Mouse (Mus musculus) thymus, adult 2 months (tissue): ENCODE data around the gene Pa2g4. TPM values are rescaled to one million over a fixed set of nuclear protein-coding genes. Genes with fewer than 3 reads are reported as not detected.
"Not testable (repeated sequence)": the region's sequence is repeated elsewhere in the genome, so short reads cannot be mapped to it uniquely, and the experiment has no call there.

Experiments used
- DNase-seq: peaks from one replicate; pipeline ENCODE4 v3.0.0; 2021
- H3K27ac ChIP-seq: fragments of 200-500 bp; 2 replicates; pipeline ENCODE4 v1.5.1; 2012; ENCODE audit warnings: low read length, control low read depth; ENCODE audit not compliant: control insufficient read depth, insufficient read depth
- H3K27me3 ChIP-seq: fragments of 200-500 bp; 2 replicates; pipeline ENCODE4 v1.6.1; 2012; ENCODE audit warnings: mild to moderate bottlenecking, low read length, moderate library complexity, mixed read lengths; ENCODE audit not compliant: control insufficient read depth, insufficient read depth
- H3K36me3 ChIP-seq: fragments of 200-500 bp; 2 replicates; pipeline ENCODE4 v1.6.1; 2012; ENCODE audit warnings: mild to moderate bottlenecking, low read length, moderate library complexity; ENCODE audit not compliant: control insufficient read depth, insufficient read depth
- H3K4me1 ChIP-seq: fragments of 200-500 bp; replicated peaks from 2 replicates; pipeline ENCODE4 v1.6.1; 2012; ENCODE audit warnings: low read length; ENCODE audit not compliant: control insufficient read depth, insufficient read depth
- H3K4me3 ChIP-seq: fragments of 200-500 bp; 2 replicates; pipeline ENCODE4 v1.5.1; 2012; ENCODE audit warnings: mild to moderate bottlenecking, low read length, control low read depth, moderate library complexity; ENCODE audit not compliant: control insufficient read depth, insufficient read depth
- CTCF ChIP-seq: fragments of 200-500 bp; IDR thresholded peaks from 2 replicates; pipeline ENCODE4 v1.5.1; 2012; ENCODE audit warnings: mild to moderate bottlenecking, control low read depth, low read length, moderate library complexity, borderline replicate concordance; ENCODE audit not compliant: control insufficient read depth, poor library complexity, insufficient read depth; ENCODE audit errors: extremely low read depth
- POLR2A ChIP-seq: fragments of 200-500 bp; IDR thresholded peaks from 2 replicates; pipeline ENCODE4 v1.6.1; 2012; ENCODE audit warnings: mild to moderate bottlenecking, low read length, control low read depth, moderate library complexity; ENCODE audit not compliant: control insufficient read depth, poor library complexity, insufficient read depth; ENCODE audit errors: extremely low read depth
- WGBS: fragments of 180-500 bp; shearing (Covaris S2); methylation state at CpG from one replicate; pipeline ENCODE4 v1.1.7; 2018; 5-methylcytosine and 5-hydroxymethylcytosine counted together
- polyA plus RNA-seq: library from polyadenylated mRNA; depleted of rRNA; stranded (reverse); fragments of >200 nt; gene quantifications from 2 replicates; pipeline ENCODE4 v1.2.3, GENCODE M21; 2012

Gene Pa2g4
- polyA plus RNA-seq, 1 experiment: 46.8 TPM

GRCm38 (mm10) chr10:128565206-128565787 is 490 bp downstream of the Pa2g4 start:
- Histone ChIP-seq H3K27me3 (no peaks in the 10 kb centered on the region), H3K27ac (0 out of 2 replicates have a peak overlapping the region, but pooled peaks have one; percentile 27), H3K4me3 (peak overlapping the region; percentile 73), H3K4me1 (peaks cover 8% of the 10 kb centered on the region), H3K36me3 (peaks cover 13% of the 10 kb centered on the region)
- DNase-seq: peak; percentile 48
- under 1% methylated on average over 46 of the region's 46 CpGs for WGBS
- TF ChIP-seq POLR2A (no peak), CTCF (no peak)

- no peak overlapping the region for H3K4me3 ChIP-seq
- 46% methylated on average over 6 of the region's 6 CpGs for WGBS
Observed at GRCm38 (mm10) chr10:128563544-128563943, 2.2 kb downstream of the Pa2g4 start.

GRCm38 (mm10) chr10:128556963-128557362 is 8.8 kb downstream of the Pa2g4 start:
- Histone ChIP-seq H3K27me3 (no peaks in the 10 kb centered on the region), H3K4me3 (no peak overlapping the region), H3K4me1 (no peaks in the 10 kb centered on the region), H3K27ac (no peak overlapping the region), H3K36me3 (peaks cover 37% of the 10 kb centered on the region)
- WGBS: 96% methylated on average over 6 of the region's 6 CpGs
- no peak for DNase-seq
- TF ChIP-seq POLR2A (no peak), CTCF (no peak)

More at GRCm38 (mm10) chr10:128563544-128563943, 2.2 kb downstream of the Pa2g4 start:
- Histone ChIP-seq H3K36me3 (peaks cover 31% of the 10 kb centered on the region), H3K27me3 (no peaks in the 10 kb centered on the region), H3K4me1 (peaks cover 8% of the 10 kb centered on the region), H3K27ac (no peak overlapping the region)
- DNase-seq: no peak
- TF ChIP-seq CTCF (no peak), POLR2A (no peak)

- H3K27ac ChIP-seq: no peak overlapping the region
- TF ChIP-seq CTCF (no peak), POLR2A (no peak)
Observed at GRCm38 (mm10) chr10:128556286-128556685, 9.5 kb downstream of the Pa2g4 start.

GRCm38 (mm10) chr10:128555567-128555966 is 10.2 kb downstream of the Pa2g4 start:
- not testable (repeated sequence) for DNase-seq, H3K27ac ChIP-seq, H3K4me1 ChIP-seq, H3K4me3 ChIP-seq, H3K27me3 ChIP-seq
- 97% methylated on average over 1 of the region's 1 CpGs for WGBS
- H3K36me3 ChIP-seq: peaks cover 31% of the 10 kb centered on the region

More at GRCm38 (mm10) chr10:128556286-128556685, 9.5 kb downstream of the Pa2g4 start:
- Histone ChIP-seq H3K4me1 (no peaks in the 10 kb centered on the region), H3K4me3 (no peak overlapping the region), H3K36me3 (peaks cover 37% of the 10 kb centered on the region), H3K27me3 (no peaks in the 10 kb centered on the region)
- DNase-seq: no peak

DNA sequence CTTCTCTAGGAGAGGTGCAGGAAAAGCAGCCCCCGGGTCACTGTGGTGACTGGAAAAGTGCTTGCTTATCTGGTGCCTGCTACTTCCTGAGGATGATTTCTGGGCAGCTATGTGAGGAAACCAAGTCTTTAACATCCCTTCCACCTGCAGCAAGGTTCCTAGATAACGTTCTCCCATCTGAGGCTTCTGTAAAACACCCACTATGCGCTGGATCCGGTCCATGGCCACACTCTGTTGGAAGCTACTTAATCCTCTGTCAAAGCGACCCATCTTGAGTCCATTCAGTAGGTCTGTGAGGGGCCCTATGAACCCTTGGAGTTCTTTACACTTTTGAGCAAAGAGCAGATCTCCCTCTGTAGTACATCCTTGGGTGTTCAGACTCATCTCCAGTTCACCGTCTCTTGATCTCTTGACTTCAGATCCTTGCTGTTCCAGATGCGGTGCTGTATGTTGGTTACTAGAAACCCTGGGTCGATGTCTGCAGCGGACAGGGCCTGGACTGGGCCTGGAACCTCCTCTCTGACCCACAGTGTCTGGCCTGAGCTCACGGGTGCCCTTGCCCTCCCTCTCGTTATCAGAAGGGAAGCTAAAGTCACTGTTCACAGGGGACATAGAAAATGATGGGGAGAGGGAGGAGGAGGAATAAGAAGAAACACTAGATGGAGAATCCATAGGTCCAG is 15.5 kb downstream of the Pa2g4 start:
- not testable (repeated sequence) for H3K27ac ChIP-seq, DNase-seq, H3K4me1 ChIP-seq, H3K4me3 ChIP-seq, H3K27me3 ChIP-seq, H3K36me3 ChIP-seq
- 90% methylated on average over 11 of the region's 11 CpGs for WGBS

GRCm38 (mm10) chr10:128549682-128550057 is 16.1 kb downstream of the Pa2g4 start:
- H3K27ac ChIP-seq, H3K4me3 ChIP-seq: not testable (repeated sequence)

More at GRCm38 (mm10) chr10:128549682-128550057, 16.1 kb downstream of the Pa2g4 start:
- not testable (repeated sequence) for H3K36me3 ChIP-seq, H3K27me3 ChIP-seq, H3K4me1 ChIP-seq
- 78% methylated on average over 6 of the region's 6 CpGs for WGBS
- peak; percentile 15 for DNase-seq
